Mouse (Mus musculus) forebrain, embryonic 10.5 days (tissue): ENCODE measurements around the gene Rgs7bp. TPM values are rescaled to one million over a fixed set of nuclear protein-coding genes. Genes with fewer than 3 reads are reported as not detected.

Experiments used
- DNase-seq: peaks from one replicate; pipeline ENCODE4 v3.0.0-alpha.2; 2017; ENCODE audit warnings: low spot score; ENCODE audit errors: extremely low spot score
- H3K27ac ChIP-seq: fragments of 300-500 bp; sonication (generic); 2 replicates; pipeline ENCODE4 v1.5.1; 2016; ENCODE audit warnings: mild to moderate bottlenecking
- H3K27me3 ChIP-seq: fragments of 300-500 bp; sonication (generic); 2 replicates; pipeline ENCODE4 v1.6.1; 2016; ENCODE audit warnings: mild to moderate bottlenecking; ENCODE audit not compliant: poor library complexity, severe bottlenecking
- H3K36me3 ChIP-seq: fragments of 300-500 bp; sonication (generic); replicated peaks from 2 replicates; pipeline ENCODE4 v1.6.1; 2016; ENCODE audit warnings: mild to moderate bottlenecking, moderate library complexity
- H3K4me1 ChIP-seq: fragments of 300-500 bp; sonication (generic); 2 replicates; pipeline ENCODE4 v1.6.1; 2016
- H3K4me3 ChIP-seq: fragments of 300-500 bp; sonication (generic); 2 replicates; pipeline ENCODE4 v1.5.1; 2016; ENCODE audit warnings: mild to moderate bottlenecking, moderate library complexity
- H3K9me3 ChIP-seq: fragments of 300-500 bp; sonication (generic); 2 replicates; pipeline ENCODE4 v1.6.1; 2016; ENCODE audit warnings: mild to moderate bottlenecking, moderate library complexity
- WGBS: fragments of 180-500 bp; shearing (Covaris S2); methylation state at CpG from one replicate; pipeline ENCODE4 v1.1.7; 2016; 5-methylcytosine and 5-hydroxymethylcytosine counted together
- polyA plus RNA-seq: library from polyadenylated mRNA; unstranded; fragments of >200 nt; fragmentation: Nextera tagmentation; extraction: Ambion mirVana; gene quantifications from 2 replicates; pipeline ENCODE4 v1.2.1, GENCODE M21; 2016

Rgs7bp gene
- polyA plus RNA-seq, 1 experiment from 2014 or later, result 0.55 TPM

GRCm38 (mm10) chr13:104988811-104989258 is 65.9 kb downstream of the Rgs7bp start:
- no peaks in the 10 kb centered on the region for H3K9me3 ChIP-seq
- no peak overlapping the region for H3K27ac ChIP-seq
- no peaks in the 10 kb centered on the region for H3K4me1 ChIP-seq
- 76% methylated on average over 7 of the region's 7 CpGs for WGBS
- H3K4me3 ChIP-seq, result no peak overlapping the region
- no peak for DNase-seq
- no peaks in the 10 kb centered on the region for H3K36me3 ChIP-seq
- no peaks in the 10 kb centered on the region for H3K27me3 ChIP-seq

- Histone ChIP-seq H3K4me1 (no peaks in the 10 kb centered on the region), H3K36me3 (no peaks in the 10 kb centered on the region), H3K4me3 (no peak overlapping the region), H3K27me3 (no peaks in the 10 kb centered on the region), H3K9me3 (no peaks in the 10 kb centered on the region), H3K27ac (no peak overlapping the region)
- WGBS, result 91% methylated on average over 13 of the region's 13 CpGs
- DNase-seq, result no peak
Observed at GRCm38 (mm10) chr13:104988009-104988540, 66.7 kb downstream of the Rgs7bp start.

- Histone ChIP-seq H3K4me3 (no peak overlapping the region), H3K4me1 (no peaks in the 10 kb centered on the region), H3K9me3 (0 out of 2 replicates have a peak, but pooled peaks cover 2% of the 10 kb centered on the region), H3K27ac (no peak overlapping the region), H3K27me3 (no peaks in the 10 kb centered on the region), H3K36me3 (no peaks in the 10 kb centered on the region)
- WGBS, result 94% methylated on average over 4 of the region's 4 CpGs
- DNase-seq, result no peak
Observed at GRCm38 (mm10) chr13:104985691-104986090, 69.0 kb downstream of the Rgs7bp start.

DNA sequence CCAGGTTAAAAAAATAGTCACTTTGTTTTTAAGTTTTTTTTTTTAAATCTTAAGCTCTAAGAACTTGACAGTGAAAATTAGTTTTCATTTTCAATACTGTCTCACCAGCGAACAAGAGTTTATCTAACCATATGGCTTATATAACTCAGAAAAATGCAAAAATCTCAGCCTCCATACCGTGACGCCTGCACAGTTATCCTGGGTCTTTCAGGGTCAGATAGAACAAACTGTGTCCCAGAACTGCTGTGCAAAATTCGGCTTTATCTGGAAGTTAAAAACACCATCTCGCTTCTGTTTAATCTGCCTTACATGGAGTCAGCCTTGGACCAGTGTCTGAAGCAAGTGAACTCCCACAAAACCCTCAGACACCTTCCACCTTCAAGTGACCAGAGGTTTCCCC is 70.7 kb downstream of the Rgs7bp start:
- 0 out of 2 replicates have a peak, but pooled peaks cover 2% of the 10 kb centered on the region for H3K9me3 ChIP-seq
- 88% methylated on average over 5 of the region's 5 CpGs for WGBS
- H3K27ac ChIP-seq, result no peak overlapping the region
- H3K4me1 ChIP-seq, result no peaks in the 10 kb centered on the region
- H3K36me3 ChIP-seq, result no peaks in the 10 kb centered on the region
- no peak overlapping the region for H3K4me3 ChIP-seq
- DNase-seq, result no peak
- H3K27me3 ChIP-seq, result no peaks in the 10 kb centered on the region

DNA sequence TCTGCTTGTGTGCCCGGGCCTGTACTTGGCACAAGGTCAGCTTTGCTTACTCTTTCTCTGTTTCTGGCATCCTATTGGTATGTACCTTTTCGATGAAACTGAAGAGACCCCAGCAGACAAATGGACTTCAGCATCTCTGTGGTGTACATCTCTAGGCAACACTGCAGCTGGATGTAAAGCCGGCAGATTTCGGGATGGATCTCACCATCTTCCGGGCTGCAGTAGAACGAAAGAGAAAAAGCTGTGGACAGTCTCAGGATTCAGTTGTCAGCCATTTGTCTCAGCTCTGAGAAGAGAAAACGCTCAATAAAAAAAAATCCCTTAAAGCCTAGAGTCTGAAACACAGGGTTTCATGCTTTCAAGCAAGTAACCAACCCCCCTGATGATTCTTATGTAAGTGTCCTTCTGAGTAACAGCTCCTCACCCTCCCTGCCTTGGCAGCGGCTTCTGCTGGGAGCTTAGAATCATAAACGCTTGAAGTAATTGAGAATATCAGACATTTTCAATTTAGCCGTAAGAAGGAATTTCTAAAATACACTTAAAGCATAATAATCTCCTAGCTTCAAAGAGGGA is 71.9 kb downstream of the Rgs7bp start:
- H3K27ac ChIP-seq, result no peak overlapping the region
- no peaks in the 10 kb centered on the region for H3K27me3 ChIP-seq
- 0 out of 2 replicates have a peak, but pooled peaks cover 2% of the 10 kb centered on the region for H3K9me3 ChIP-seq
- DNase-seq, result no peak
- no peaks in the 10 kb centered on the region for H3K4me1 ChIP-seq
- no peak overlapping the region for H3K4me3 ChIP-seq
- 93% methylated on average over 10 of the region's 10 CpGs for WGBS
- H3K36me3 ChIP-seq, result no peaks in the 10 kb centered on the region

- no peaks in the 10 kb centered on the region for H3K4me1 ChIP-seq
- H3K9me3 ChIP-seq, result 0 out of 2 replicates have a peak, but pooled peaks cover 2% of the 10 kb centered on the region
- H3K36me3 ChIP-seq, result no peaks in the 10 kb centered on the region
- no peak overlapping the region for H3K4me3 ChIP-seq
- no peak overlapping the region for H3K27ac ChIP-seq
- 88% methylated on average over 1 of the region's 1 CpGs for WGBS
- no peaks in the 10 kb centered on the region for H3K27me3 ChIP-seq
- DNase-seq, result no peak
Observed at GRCm38 (mm10) chr13:104978176-104978575, 76.6 kb downstream of the Rgs7bp start.

GRCm38 (mm10) chr13:104967486-104967885 is 87.2 kb downstream of the Rgs7bp start:
- H3K9me3 ChIP-seq, result no peaks in the 10 kb centered on the region

DNA sequence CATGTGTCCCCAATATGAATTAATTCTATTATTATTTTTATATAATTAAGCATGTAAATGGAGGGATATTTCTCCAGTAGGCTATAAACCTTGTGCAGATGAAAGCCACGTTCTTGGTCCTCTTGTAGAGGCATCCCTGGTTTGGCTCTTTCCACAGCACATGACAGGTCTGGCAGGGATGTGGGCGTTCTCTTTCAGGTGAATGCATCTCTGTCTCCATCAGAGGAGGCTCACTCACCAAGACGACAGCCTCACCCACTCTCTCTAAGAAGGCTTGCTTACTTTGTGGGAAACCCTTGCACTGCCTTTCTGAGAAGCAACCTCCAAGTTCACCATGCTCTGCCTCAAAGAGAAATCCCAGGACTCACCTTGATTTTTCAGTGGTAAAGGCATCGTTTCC is 91.0 kb downstream of the Rgs7bp start:
- Histone ChIP-seq H3K27ac (no peak overlapping the region), H3K27me3 (0 out of 2 replicates have a peak, but pooled peaks cover 4% of the 10 kb centered on the region), H3K9me3 (no peaks in the 10 kb centered on the region), H3K4me3 (no peak overlapping the region), H3K4me1 (peaks cover 9% of the 10 kb centered on the region), H3K36me3 (no peaks in the 10 kb centered on the region)
- no peak for DNase-seq
- 91% methylated on average over 4 of the region's 4 CpGs for WGBS

More at GRCm38 (mm10) chr13:104967486-104967885, 87.2 kb downstream of the Rgs7bp start:
- Histone ChIP-seq H3K27ac (no peak overlapping the region), H3K27me3 (0 out of 2 replicates have a peak, but pooled peaks cover 4% of the 10 kb centered on the region), H3K4me3 (no peak overlapping the region), H3K36me3 (no peaks in the 10 kb centered on the region), H3K4me1 (peaks cover 5% of the 10 kb centered on the region)
- WGBS, result 79% methylated on average over 2 of the region's 2 CpGs
- no peak for DNase-seq

DNA sequence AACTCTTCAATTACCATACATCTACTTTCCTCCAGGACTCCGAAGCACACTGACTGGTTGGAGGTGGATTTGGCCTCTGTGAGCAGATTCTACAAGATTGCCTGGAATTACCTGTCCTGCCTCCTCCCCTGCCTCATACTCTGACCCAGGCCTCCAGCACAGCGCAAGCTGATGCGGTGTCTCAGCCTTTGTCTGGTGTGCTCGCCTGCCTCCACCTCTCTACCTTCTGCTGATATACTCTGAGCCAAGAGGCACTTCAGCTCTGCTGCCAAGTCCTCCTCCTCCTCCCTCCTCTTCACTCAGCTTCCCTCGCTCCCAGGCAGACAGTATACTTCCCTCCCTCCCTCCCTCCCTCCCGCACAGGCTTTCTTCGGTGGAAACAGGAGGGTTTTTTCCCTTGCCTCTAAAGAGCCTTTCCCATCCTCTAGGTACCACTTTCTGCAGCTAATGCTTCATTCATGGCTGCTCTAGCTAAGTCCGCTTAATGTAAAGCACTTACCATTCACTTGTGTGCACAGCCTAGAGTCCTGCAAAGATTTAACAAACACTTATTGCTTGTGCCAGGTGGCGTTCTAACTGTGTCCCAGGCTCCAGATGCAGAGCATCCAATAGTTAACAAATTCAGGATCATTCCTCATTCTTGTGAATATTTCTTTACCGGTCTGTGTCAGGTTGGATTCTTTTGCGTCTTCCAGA is 91.9 kb downstream of the Rgs7bp start:
- WGBS, result 58% methylated on average over 11 of the region's 11 CpGs
- DNase-seq, result no peak
- Histone ChIP-seq H3K4me1 (peaks cover 9% of the 10 kb centered on the region), H3K27me3 (0 out of 2 replicates have a peak, but pooled peaks cover 4% of the 10 kb centered on the region), H3K4me3 (no peak overlapping the region), H3K36me3 (no peaks in the 10 kb centered on the region), H3K27ac (no peak overlapping the region), H3K9me3 (no peaks in the 10 kb centered on the region)

DNA sequence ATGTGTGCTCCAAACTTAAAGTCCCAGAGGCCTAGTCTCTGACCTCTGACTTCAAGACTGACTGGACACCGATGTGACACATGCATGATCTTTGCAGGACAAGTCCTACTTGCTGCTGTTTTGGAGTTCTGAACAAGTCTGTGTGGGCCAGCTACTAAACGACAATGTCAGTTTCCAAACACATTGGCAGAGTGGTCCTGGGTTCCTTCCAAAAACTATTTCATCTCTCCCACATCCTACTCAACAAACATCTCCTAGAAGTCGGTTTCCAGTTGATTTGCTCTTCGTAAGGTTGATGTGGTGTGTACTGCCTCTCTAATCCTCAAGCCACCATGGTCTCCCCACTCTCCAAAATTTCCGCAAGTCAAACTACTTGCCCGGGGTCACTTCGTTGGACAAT is 92.6 kb downstream of the Rgs7bp start:
- no peaks in the 10 kb centered on the region for H3K9me3 ChIP-seq
- H3K4me3 ChIP-seq, result no peak overlapping the region
- 88% methylated on average over 7 of the region's 7 CpGs for WGBS
- DNase-seq, result no peak
- H3K36me3 ChIP-seq, result no peaks in the 10 kb centered on the region
- H3K27me3 ChIP-seq, result 0 out of 2 replicates have a peak, but pooled peaks cover 4% of the 10 kb centered on the region
- no peak overlapping the region for H3K27ac ChIP-seq
- peaks cover 9% of the 10 kb centered on the region for H3K4me1 ChIP-seq

DNA sequence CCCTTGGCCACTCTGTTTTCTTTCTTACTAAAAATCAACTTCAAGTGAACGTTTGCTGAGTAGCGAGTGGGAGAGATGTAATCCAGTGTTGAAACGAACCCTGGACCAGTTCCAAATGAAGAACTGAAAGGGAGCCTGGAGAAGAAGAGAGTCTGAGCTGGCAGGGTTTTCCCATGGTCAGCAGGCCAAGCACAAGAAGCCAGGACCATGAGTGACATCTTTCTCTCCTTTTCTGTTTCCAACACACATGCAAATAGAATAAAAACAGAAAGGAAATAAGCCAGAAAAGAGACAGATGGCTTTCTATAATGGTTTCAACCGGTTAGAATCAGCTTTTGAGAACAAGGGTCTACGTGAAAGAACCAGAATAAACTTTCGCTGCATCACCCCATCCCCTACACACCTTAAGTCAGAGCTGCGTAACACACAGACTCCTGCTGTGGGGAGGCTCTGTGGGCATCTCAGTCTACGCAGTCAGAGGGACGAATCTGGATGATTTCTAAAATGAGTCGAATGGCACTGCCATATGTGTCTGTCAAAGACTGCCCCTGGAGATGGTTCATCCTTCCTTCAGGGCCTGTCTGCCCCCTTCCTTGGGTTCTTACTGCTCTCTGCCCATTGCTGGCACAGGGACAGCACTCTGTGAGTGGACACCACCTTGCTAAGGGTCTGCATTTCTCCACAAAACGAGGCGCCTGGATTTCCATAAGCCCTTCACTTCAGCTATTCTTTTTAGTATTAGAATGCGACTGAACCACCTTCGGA is 93.6 kb downstream of the Rgs7bp start:
- peaks cover 9% of the 10 kb centered on the region for H3K4me1 ChIP-seq
- H3K36me3 ChIP-seq, result no peaks in the 10 kb centered on the region
- 90% methylated on average over 14 of the region's 14 CpGs for WGBS
- no peak overlapping the region for H3K27ac ChIP-seq
- H3K9me3 ChIP-seq, result no peaks in the 10 kb centered on the region
- 0 out of 2 replicates have a peak, but pooled peaks cover 4% of the 10 kb centered on the region for H3K27me3 ChIP-seq
- no peak overlapping the region for H3K4me3 ChIP-seq
- no peak for DNase-seq

- H3K27ac ChIP-seq, result no peak overlapping the region
- H3K4me3 ChIP-seq, result no peak overlapping the region
- H3K36me3 ChIP-seq, result no peaks in the 10 kb centered on the region
- WGBS, result 84% methylated on average over 7 of the region's 7 CpGs
- no peak for DNase-seq
- 0 out of 2 replicates have a peak, but pooled peaks cover 4% of the 10 kb centered on the region for H3K27me3 ChIP-seq
- peaks cover 9% of the 10 kb centered on the region for H3K4me1 ChIP-seq
- no peaks in the 10 kb centered on the region for H3K9me3 ChIP-seq
Observed at GRCm38 (mm10) chr13:104960206-104960928, 94.4 kb downstream of the Rgs7bp start.
